Mouse (Mus musculus): ENCODE measurements around the gene Rbm3.
A peak's percentile ranks its signal among the peaks of the same experiment; 100 is the strongest.
"Not testable (repeated sequence)": the region's sequence is repeated elsewhere in the genome, so short reads cannot be mapped to it uniquely, and the experiment has no call there.

Gene Rbm3

GRCm38 (mm10) chrX:8131393-8131792, 14.3 kb downstream of the Rbm3 start:
- DNase-seq (ENCODE audit: low spot score in 2 of 2) = no peak

GRCm38 (mm10) chrX:8125235-8125634, 20.4 kb downstream of the Rbm3 start:
- no peak for DNase-seq (ENCODE audit: low spot score in 2 of 2)

DNA sequence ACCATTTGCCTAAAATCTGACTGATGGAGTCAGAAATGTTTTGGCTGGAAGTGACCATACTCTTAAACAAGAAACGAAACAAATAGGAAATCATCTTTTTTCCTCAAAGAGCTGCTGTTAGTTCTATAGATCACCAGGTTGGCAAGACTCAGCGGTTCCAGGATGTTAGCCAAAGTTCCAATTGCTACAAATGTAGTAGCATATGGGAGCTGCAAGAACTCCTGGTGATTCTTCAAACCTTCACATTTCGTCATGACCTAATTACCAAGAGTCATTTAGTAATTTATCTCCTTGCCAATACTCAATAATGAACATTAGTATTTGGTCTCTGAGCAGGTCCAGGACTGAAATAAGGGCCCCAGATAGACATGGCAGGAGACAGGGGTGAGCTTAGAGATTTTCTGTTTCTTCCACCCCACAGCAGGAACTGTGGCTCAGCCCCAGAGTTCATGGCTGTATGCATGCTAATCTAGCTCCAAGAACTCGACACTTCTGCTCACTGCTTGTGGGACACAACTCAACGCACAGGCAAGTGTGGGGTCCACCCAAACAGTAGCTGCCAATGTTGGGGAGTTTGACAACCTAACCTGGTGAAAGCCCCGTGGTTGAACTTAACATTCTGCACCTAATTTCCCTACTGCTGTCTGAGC, 21.7 kb downstream of the Rbm3 start:
- no peak for DNase-seq (ENCODE audit: low spot score in 2 of 2)

GRCm38 (mm10) chrX:8117264-8117663, 28.4 kb downstream of the Rbm3 start:
- no peak for DNase-seq (ENCODE audit: low spot score in 2 of 2)

DNA sequence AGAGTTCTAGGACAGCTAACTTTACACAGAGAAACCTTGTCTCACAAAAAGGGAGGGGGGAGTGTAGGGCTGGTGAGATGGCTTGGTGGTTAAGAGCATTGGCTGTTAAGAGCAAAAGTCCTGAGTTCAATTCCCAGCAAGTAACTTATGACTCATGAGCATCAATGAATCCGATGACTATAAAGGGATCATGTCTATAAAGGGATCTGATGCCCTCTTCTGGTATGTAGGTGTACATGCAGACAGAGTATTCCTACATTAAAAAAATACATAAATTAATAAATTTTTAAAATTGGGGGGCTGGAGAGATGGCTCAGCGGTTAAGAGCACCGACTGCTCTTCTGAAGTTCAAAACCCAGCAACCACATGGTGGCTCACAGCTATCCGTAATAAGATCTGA, 30.4 kb downstream of the Rbm3 start:
- no peak for DNase-seq (ENCODE audit: low spot score in 2 of 2)

GRCm38 (mm10) chrX:8105019-8105418, 40.7 kb downstream of the Rbm3 start:
- no peak for DNase-seq (ENCODE audit: low spot score in 2 of 2)

DNA sequence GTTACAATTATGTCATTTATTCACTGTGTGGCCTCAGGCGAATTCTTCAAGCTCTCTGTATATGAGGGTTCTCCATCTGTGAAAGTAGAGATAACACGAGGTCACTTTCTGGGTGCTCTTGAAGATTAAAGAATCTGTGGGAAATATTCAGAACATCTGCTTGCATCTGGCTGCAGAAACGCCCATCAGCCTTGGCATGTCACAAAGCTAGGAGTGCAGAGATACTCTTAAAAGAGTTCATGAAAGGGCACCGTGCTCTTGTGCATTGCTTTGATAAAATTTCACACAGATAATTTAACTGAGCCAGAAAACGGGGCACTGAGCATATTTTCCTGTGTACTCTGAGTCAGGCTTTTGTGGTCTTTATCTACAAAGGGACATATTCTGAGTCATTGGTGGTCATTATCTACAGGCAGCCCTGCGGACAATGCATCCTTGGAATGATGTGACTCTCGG, 43.4 kb downstream of the Rbm3 start:
- DNase-seq (ENCODE audit: low spot score in 2 of 2) = no peak

DNA sequence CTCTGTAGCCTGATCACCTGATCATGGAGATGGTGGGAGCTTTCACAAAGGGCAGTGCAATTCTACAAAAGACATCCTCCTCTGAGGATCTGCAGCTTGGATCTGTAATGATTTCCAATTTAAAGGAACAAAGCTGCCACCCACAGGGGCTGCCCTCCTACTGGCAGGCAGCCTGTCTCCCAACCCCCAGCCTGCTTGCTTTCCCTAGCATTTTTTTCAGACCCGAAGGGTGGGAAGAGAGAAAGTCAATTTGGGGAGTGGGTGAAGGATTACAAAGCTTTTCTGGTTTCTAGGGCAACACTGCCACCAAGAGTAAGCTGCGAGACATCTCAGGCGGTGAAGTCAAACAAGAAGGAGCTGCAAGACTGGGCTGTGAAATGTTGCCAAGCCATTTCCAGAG, 44.7 kb downstream of the Rbm3 start:
- DNase-seq (ENCODE audit: low spot score in 2 of 2) = no peak

GRCm38 (mm10) chrX:8099435-8099834, 46.2 kb downstream of the Rbm3 start:
- DNase-seq (ENCODE audit: low spot score in 2 of 2) = no peak

- DNase-seq (ENCODE audit: low spot score in 2 of 2) = peak; percentile 96
Observed at GRCm38 (mm10) chrX:8096787-8097242, 48.9 kb downstream of the Rbm3 start.

- DNase-seq (ENCODE audit: low spot score in 2 of 2) = peak; percentile 90 to 94
Observed at GRCm38 (mm10) chrX:8096068-8096786, 49.5 kb downstream of the Rbm3 start.

DNA sequence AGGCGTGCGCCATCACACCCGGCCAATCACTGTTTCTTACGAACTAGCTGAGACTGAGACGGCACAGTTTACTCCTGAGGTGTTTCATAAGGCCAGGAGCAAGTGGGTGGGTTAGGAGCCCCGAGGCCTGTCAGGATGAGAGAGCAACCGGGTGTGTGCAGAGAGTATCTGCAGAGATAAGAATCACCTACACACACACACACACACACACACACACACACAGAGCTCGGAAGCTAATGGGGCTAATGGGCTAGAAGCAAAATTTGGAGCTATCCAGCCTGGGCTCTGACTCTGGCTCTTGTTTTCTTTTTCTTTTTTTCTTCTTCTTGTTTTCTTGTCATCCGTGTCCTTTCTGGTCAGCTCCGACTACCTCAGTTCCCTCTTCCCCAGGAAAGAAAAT, 50.1 kb downstream of the Rbm3 start:
- DNase-seq (ENCODE audit: low spot score in 2 of 2) = no peak

DNA sequence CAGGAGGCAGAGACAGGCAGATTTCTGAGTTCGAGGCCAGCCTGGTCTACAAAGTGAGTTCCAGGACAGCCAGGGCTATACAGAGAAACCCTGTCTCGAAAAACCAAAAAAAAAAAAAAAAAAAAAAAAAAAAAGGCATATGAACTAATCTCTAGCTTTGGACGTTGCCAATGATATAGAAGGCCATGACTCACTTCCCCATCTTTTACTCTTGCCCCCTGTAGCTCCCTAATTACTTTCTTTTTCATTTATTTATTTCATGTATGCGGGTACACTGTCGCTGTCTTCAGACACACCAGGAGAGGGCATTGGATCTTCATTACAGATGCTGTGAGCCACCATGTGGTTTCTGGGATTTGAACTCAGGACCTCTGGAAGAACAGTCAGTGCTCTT, 54.7 kb downstream of the Rbm3 start:
- not testable (repeated sequence) for DNase-seq (ENCODE audit: low spot score in 2 of 2)

DNA sequence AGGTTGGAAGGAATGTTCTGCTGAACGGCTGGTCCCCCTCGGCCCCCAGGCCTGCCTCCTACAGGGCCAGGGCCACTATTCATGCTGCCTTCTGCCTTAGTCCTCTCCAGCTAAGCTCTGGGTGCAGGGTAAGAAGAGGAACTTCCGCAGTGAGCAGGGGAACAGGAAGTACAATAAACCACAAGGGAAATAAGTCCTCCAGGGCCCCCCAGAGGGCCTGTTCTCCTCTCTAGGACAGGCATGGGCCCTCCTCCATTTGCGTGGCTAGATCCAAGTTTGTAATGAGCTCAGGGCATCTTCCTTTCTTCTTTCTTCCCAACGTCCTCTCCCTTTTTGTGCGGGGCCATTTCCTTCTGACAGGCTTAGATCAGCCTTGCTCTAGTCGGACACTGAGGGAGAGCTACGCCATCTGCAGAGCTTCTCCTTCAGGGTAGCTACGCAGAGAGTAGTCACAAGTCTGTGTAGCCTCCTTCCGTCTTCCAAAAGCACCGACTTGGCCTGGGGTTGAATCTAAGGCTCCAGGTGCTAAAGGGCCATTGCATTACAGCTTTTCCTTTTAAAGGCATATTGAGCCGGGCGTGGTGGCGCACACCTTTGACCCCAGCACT, 55.2 kb downstream of the Rbm3 start, which contains the start of gene Was:
TSS of gene Was (minus strand) at position 153 of the 608 bp plus-strand sequence.
- peak; percentile 23 to 42 for DNase-seq (ENCODE audit: low spot score in 2 of 2)

GRCm38 (mm10) chrX:8089746-8090145, 55.9 kb downstream of the Rbm3 start:
- no peak for DNase-seq (ENCODE audit: low spot score in 2 of 2)

All from heart, adult 9 months (tissue).